Mouse (Mus musculus) activated CD4-positive, CD25-positive, alpha-beta regulatory T cell, adult 9 weeks (primary cell): ENCODE results near the gene 1700016D06Rik. TPM values are rescaled to one million over a fixed set of nuclear protein-coding genes. Genes with fewer than 3 reads are reported as not detected.

Source experiments
- polyA plus RNA-seq: library from polyadenylated mRNA; unstranded; fragments of 100-300 nt; shearing (Covaris generic); gene quantifications from one replicate; pipeline ENCODE4 v1.2.1, GENCODE M21; 2017

The 1700016D06Rik gene
- polyA plus RNA-seq, result not detected

DNA sequence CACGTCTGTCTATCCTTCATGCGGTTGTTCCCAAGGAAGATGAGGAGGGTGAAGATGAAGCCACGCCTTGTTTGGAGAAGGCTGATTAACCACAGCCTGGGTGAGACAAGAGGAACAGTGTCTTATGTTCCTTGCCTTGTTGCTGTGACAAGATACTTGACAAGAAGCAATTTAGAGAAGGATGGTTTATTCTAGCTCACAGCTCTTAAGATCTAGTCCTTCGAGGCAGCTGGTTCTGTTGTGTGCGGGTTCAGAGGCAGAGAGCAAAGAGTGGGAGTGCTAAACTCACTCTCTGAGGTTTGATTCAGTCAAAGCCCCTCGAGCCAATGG, at the start of gene 1700016D06Rik:
Gene 1700016D06Rik, minus strand, starts transcription at position 31 of the 330 bp plus-strand sequence.

DNA sequence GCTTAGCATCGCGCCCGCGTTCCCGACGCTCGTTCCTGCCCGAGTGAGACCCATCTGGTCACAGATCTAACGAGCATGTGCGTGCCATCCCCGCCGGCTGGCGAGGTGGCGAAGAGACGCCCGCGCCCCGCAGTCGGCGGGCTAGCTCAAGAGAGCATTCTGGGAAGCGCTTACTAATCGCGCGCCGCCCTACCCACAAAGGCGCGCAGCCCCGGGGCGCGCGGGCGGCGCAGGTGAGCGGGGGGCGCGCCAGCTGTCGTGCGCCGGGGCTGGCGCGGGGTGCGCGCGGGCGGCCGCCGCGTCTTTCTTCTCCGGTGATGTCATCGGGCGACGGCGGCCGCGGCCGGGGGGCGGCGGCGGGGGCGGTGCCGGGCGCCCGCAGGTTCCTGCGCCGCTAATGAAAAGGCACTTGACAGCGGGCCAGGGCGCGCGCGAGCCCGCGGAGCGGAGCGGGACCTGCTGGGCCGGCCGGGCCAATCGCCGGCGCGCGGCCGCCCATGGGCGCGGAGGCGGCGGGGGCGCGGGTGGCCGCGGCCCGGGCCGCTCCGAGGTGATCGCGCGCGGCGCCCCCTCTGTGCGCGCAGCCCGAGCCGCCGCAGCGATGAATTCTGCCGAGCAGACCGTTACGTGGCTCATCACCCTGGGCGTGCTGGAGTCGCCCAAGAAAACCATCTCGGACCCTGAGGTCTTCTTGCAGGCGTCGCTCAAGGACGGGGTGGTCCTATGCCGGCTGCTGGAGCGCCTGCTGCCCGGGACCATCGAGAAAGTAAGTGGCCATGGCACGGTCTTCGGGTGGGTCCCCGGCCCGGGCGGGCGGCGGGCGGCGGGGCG, 27.0 kb upstream of the 1700016D06Rik start, which contains the start of gene Arhgef7:
Gene Arhgef7, plus strand, starts transcription at position 71 of the 831 bp plus-strand sequence.

DNA sequence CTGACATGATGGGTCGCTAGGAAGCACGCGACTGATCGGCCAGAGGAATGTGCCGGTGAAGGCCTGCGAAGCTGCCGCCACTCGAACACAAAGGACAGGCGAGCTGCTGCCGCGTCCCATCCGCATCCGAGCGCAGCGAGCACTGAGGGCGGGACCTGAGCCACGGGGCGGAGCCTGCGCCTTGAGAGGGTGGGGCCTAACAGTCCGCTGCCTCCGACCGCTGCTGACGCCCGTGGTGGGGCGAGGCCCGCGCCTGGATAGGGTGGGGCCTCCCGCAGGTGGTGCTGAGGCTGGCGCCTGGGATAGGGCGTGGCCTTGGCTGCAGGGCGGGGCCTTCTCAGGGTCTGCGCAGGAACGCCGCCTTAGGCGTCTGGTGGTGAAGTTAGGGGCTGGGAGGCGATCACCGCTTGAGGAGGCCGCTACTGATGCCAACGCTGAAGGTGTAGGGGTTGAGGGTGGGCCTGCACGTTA, 65.2 kb downstream of the 1700016D06Rik start, which contains the start of gene Ankrd10:
Gene Ankrd10, minus strand, starts transcription at position 147 of the 471 bp plus-strand sequence.

Other genes starting within 250 kb of the 1700016D06Rik start
- gene Rab20, start 222.4 kb downstream of the 1700016D06Rik start, polyA plus RNA-seq, result 9.0 TPM
- 71.6 TPM for gene Naxd, start 203.6 kb downstream of the 1700016D06Rik start, polyA plus RNA-seq
- 19.7 TPM for gene Cars2, start 150.3 kb downstream of the 1700016D06Rik start, polyA plus RNA-seq
- 58.4 TPM for gene Ing1, start 145.5 kb downstream of the 1700016D06Rik start, polyA plus RNA-seq
- gene Ankrd10, start 65.3 kb downstream of the 1700016D06Rik start, polyA plus RNA-seq, result 74.3 TPM
- 15.7 TPM for gene Arhgef7, start 26.7 kb upstream of the 1700016D06Rik start, polyA plus RNA-seq
- not detected for gene Tex29, start 139.4 kb upstream of the 1700016D06Rik start, polyA plus RNA-seq